Mouse (Mus musculus) stomach, adult 2 months (tissue): ENCODE measurements around the gene Smc3. TPM values are rescaled to one million over a fixed set of nuclear protein-coding genes. Genes with fewer than 3 reads are reported as not detected.

ENCODE experiments used
- polyA plus RNA-seq: library from polyadenylated mRNA; depleted of rRNA; stranded (reverse); fragments of >200 nt; gene quantifications from 2 replicates; pipeline ENCODE4 v1.2.3, GENCODE M21; 2012; rRNA removed

Smc3 gene
- polyA plus RNA-seq = 0.66 and 1.1 TPM in 2 replicates

DNA sequence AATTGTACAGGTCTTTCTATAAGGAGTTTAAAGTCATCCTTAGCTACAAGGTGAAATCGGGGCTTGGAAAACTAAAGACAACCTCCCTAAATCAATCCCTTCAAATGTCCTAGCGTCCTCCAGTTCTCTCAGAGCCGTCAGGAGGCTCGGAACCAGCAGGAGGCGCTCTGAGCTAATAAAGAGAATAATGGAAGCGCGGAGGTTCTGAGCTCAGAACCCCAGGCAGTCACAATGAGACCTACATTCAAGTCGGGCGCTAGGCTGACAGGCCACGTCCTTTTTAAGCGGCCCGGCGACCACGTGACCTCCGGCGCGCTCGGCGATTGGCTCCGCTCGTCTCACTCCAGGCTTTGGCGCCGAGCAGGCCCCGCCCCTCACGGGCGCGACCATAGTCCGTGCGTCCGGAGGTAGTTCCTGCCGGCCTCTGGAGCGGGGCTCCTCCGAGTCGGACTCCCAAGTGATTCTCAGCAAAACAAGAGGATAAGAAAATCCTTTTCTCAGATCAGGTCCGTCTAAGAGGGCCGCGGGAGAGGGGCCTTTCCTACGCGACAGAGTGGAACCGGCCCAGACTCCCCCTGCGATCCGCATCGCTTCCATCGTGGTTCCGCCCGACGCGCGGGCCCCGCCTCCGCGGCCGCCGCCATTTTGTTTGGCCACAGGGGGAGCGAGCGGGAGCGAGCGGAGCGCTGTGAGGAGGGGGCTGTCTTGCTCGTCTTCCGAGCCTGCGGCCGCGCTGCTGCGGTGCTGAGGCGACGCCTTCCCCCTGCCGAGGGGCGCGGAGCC is at the start of gene Smc3:
Gene Smc3, plus strand, starts transcription at position 642 of the 783 bp plus-strand sequence.

DNA sequence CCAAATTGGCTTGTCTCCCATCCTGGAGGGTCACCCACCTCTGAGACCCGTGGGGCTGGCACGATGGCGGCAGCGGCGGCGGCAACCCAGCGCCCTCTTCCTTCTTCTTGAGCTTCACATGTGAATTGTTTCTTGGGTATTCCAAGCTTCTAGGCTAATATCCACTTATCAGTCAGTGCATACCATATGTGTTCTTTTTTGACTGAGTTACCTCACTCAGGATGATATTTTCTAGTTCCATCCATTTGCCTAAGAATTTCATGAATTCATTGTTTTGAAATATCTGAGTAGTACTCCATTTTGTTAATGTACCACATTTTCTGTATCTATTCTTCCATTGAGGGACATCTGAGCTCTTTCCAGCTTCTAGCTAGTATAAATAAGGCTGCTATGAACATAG is 11.2 kb upstream of the Smc3 start, which contains the start of gene Nutf2-ps1:
Gene Nutf2-ps1, minus strand, starts transcription at position 101 of the 400 bp plus-strand sequence.

DNA sequence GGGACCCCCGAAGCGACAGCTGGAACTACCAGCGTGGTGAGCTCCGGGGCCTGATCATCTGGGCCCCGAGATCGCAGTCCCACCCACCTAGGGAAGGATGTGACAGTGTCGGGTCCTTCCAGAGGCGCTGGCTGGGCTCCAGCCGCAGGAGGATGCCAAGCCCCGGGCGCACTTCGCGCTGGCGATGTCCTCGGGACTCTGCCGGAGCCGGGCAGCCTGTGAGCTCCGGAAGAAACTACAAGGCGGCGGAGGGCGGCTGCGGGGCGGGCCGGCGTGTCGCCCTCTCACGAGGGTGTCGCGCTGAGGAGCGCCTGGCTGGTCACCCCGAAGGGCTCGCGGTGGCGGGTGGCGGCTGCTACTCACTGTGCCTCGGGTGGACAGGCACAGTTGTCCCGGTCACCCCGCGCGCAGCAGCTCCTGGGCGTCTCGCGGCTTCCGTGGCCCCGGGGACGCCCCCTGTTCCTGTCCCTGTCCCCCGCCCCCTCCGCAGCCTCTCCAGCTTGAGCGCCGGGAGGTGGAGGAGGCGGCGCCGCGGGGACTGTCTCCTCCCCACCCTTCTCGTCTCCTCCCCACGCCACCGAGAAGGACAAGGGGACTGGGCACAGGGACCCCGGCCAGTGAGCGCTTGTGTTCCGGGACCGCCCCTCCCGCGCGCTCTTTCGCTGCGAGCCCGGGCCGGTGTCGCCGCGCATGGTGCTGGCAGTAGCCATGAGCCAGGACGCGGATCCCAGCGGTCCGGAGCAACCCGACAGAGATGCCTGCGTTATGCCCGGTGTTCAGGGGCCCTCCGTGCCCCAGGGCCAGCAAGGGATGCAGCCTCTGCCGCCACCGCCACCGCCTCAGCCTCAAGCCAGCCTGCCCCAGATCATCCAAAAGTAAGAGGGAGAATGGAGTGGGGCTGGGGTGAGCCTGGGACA is 76.8 kb downstream of the Smc3 start, which contains the start of gene Rbm20:
Gene Rbm20, plus strand, starts transcription at position 589 of the 917 bp plus-strand sequence.

Other genes starting within 250 kb of the Smc3 start
- not detected in 2 replicates for gene Gm10197, start 228.6 kb upstream of the Smc3 start, polyA plus RNA-seq
- gene Smndc1, start 209.8 kb upstream of the Smc3 start, polyA plus RNA-seq = 0.88 and 1.6 TPM in 2 replicates
- gene Dusp5, start 71.3 kb upstream of the Smc3 start, polyA plus RNA-seq = 10.5 and 20.7 TPM in 2 replicates
- gene Nutf2-ps1, start 11.3 kb upstream of the Smc3 start, polyA plus RNA-seq = 51.2 and 52.2 TPM in 2 replicates
- gene Rbm20, start 76.9 kb downstream of the Smc3 start, polyA plus RNA-seq = 0.73 and 1.4 TPM in 2 replicates